Comparison of ENCODE assay signal across 11 mouse cellular contexts in genomic region chr1:134275616-134276464, GRCm38 (mm10). TPM values are rescaled to one million over a fixed set of nuclear protein-coding genes. Genes with fewer than 3 reads are reported as not detected.
DNase-seq lines count a peak whose midpoint lies in the region; ATAC-seq and TF ChIP-seq lines count a peak whose summit lies in the region.
"Had no signal": no experiment of that assay in that cellular context is flagged by ENCODE, and none has a peak within 500 bp of the region (broad histone marks: within the 10 kb centered on the region; RNA-seq: fewer than 3 reads in every experiment).

No protein-coding gene starts in this region.

- no peak for TF ChIP-seq CTCF in cerebellum, adult 2 months (IDR thresholded peaks at IDR 0.05; ENCODE audit: borderline replicate concordance, insufficient read depth, low read depth, low read length)
- TF ChIP-seq CTCF in thymus, adult 2 months (IDR thresholded peaks at IDR 0.05; ENCODE audit: borderline replicate concordance, control insufficient read depth, extremely low read depth, insufficient read depth, low read length, poor library complexity) = no peak

- H3K4me3 ChIP-seq in heart, embryonic 13.5 days = no peak overlapping the region
- no peak overlapping the region for H3K4me3 ChIP-seq in heart, embryonic 11.5 days (ENCODE audit: low read depth, low read length)
- no peak overlapping the region for H3K4me3 ChIP-seq in cerebellum, adult 2 months (replicated peaks; ENCODE audit: insufficient read depth, low read depth, low read length)
- no peak overlapping the region for H3K4me3 ChIP-seq in limb, embryonic 15.5 days
- no peak overlapping the region for H3K4me3 ChIP-seq in thymus, adult 2 months (ENCODE audit: control insufficient read depth, insufficient read depth, low read length)
- H3K4me3 ChIP-seq: limb, embryonic 12.5 days had no signal

- peaks cover 23% of the 10 kb centered on the region for H3K4me1 ChIP-seq in heart, embryonic 13.5 days
- peaks cover 12% of the 10 kb centered on the region for H3K4me1 ChIP-seq in heart, embryonic 11.5 days (ENCODE audit: control insufficient read depth, insufficient read depth, low read length)
- peaks cover 59% of the 10 kb centered on the region for H3K4me1 ChIP-seq in cerebellum, adult 2 months (ENCODE audit: control insufficient read depth, insufficient read depth, low read length)
- peaks cover 31% of the 10 kb centered on the region for H3K4me1 ChIP-seq in limb, embryonic 15.5 days
- no peaks in the 10 kb centered on the region for H3K4me1 ChIP-seq in thymus, adult 2 months (replicated peaks; ENCODE audit: control insufficient read depth, insufficient read depth, low read length)

- DNase-seq in cerebellum, adult 2 months = peak; percentile 89 to 90
- DNase-seq in kidney, adult 18-20 months = peak; percentile 59
- DNase-seq in thymus, adult 2 months = no peak
- DNase-seq in spleen, adult 18-20 months = no peak

- peak overlapping the region; percentile 26; the same call in 1 of the 2 replicates for H3K27ac ChIP-seq in heart, embryonic 13.5 days (replicated peaks)
- no peak overlapping the region for H3K27ac ChIP-seq in heart, embryonic 11.5 days (ENCODE audit: low read depth, low read length)
- H3K27ac ChIP-seq in cerebellum, adult 2 months (ENCODE audit: insufficient read depth, low read length) = peak overlapping the region; percentile 95
- H3K27ac ChIP-seq in limb, embryonic 15.5 days = 0 out of 2 replicates have a peak overlapping the region, but pooled peaks have one; percentile 7
- no peak overlapping the region for H3K27ac ChIP-seq in thymus, adult 2 months (ENCODE audit: control insufficient read depth, insufficient read depth, low read length)
- H3K27ac ChIP-seq: limb, embryonic 12.5 days had no signal

- no peak overlapping the region for H3K9ac ChIP-seq in heart, embryonic 13.5 days
- no peak overlapping the region for H3K9ac ChIP-seq in heart, embryonic 11.5 days (ENCODE audit: low read depth, low read length)
- no peak overlapping the region for H3K9ac ChIP-seq in limb, embryonic 15.5 days
- H3K9ac ChIP-seq: limb, embryonic 12.5 days had no signal

- WGBS in heart, embryonic 13.5 days = 58% methylated on average over 13 of the region's 13 CpGs
- WGBS in heart, embryonic 11.5 days (ENCODE audit: insufficient replicate concordance) = 61% methylated on average over 13 of the region's 13 CpGs
- WGBS in cerebellum, adult 2 months = 9% methylated on average over 13 of the region's 13 CpGs
- WGBS in limb, embryonic 15.5 days = 53% methylated on average over 13 of the region's 13 CpGs
- WGBS in thymus, adult 2 months = 92% methylated on average over 13 of the region's 13 CpGs

- no peak overlapping the region for H3K4me2 ChIP-seq in heart, embryonic 13.5 days
- H3K4me2 ChIP-seq in heart, embryonic 11.5 days = no peak overlapping the region
- no peak overlapping the region for H3K4me2 ChIP-seq in limb, embryonic 15.5 days
- H3K4me2 ChIP-seq: limb, embryonic 12.5 days had no signal

- no peaks in the 10 kb centered on the region for H3K36me3 ChIP-seq in heart, embryonic 13.5 days
- H3K36me3 ChIP-seq in heart, embryonic 11.5 days (ENCODE audit: control insufficient read depth, insufficient read depth, low read length) = no peaks in the 10 kb centered on the region
- H3K36me3 ChIP-seq in limb, embryonic 15.5 days = no peaks in the 10 kb centered on the region
- H3K36me3 ChIP-seq in thymus, adult 2 months (ENCODE audit: control insufficient read depth, insufficient read depth, low read length) = no peaks in the 10 kb centered on the region
- H3K36me3 ChIP-seq: G1E; limb, embryonic 12.5 days had no signal

- peak; percentile 22; the same call in 1 of the 2 replicates for TF ChIP-seq POLR2A in cerebellum, adult 2 months (IDR thresholded peaks at IDR 0.05; ENCODE audit: borderline replicate concordance, insufficient read depth, low read length)
- no peak for TF ChIP-seq POLR2A in thymus, adult 2 months (IDR thresholded peaks at IDR 0.05; ENCODE audit: control insufficient read depth, extremely low read depth, insufficient read depth, low read length, poor library complexity)

- no peak for ATAC-seq in heart, embryonic 13.5 days (ENCODE audit: extremely low read depth, insufficient number of reproducible peaks, low FRiP score, low TSS enrichment)
- ATAC-seq in heart, embryonic 11.5 days (replicated peaks; ENCODE audit: insufficient number of reproducible peaks, low FRiP score, low TSS enrichment) = no peak
- ATAC-seq in limb, embryonic 15.5 days (ENCODE audit: insufficient number of reproducible peaks, low FRiP score, low TSS enrichment, low read depth) = no peak
- ATAC-seq in erythroblast, adult 5-6 weeks (replicated peaks; ENCODE audit: low FRiP score, poor library complexity, severe bottlenecking) = no peak

- H3K9me3 ChIP-seq in heart, embryonic 13.5 days = no peaks in the 10 kb centered on the region
- H3K9me3 ChIP-seq in heart, embryonic 11.5 days (replicated peaks; ENCODE audit: control insufficient read depth, low read length) = no peaks in the 10 kb centered on the region
- H3K9me3 ChIP-seq in limb, embryonic 15.5 days = no peaks in the 10 kb centered on the region
- H3K9me3 ChIP-seq: G1E; limb, embryonic 12.5 days had no signal

- no peaks in the 10 kb centered on the region for H3K27me3 ChIP-seq in heart, embryonic 13.5 days (replicated peaks)
- H3K27me3 ChIP-seq in heart, embryonic 11.5 days (ENCODE audit: control insufficient read depth, insufficient read depth, low read length) = no peaks in the 10 kb centered on the region
- no peaks in the 10 kb centered on the region for H3K27me3 ChIP-seq in cerebellum, adult 2 months (ENCODE audit: control insufficient read depth, insufficient read depth, low read length)
- no peaks in the 10 kb centered on the region for H3K27me3 ChIP-seq in limb, embryonic 15.5 days
- no peaks in the 10 kb centered on the region for H3K27me3 ChIP-seq in thymus, adult 2 months (ENCODE audit: control insufficient read depth, insufficient read depth, low read length)
- H3K27me3 ChIP-seq: limb, embryonic 12.5 days had no signal

RNA-seq across cellular contexts. Expression of gene Myog, which starts 13.9 kb away (rescaled TPM):
- 1.5 and 3.5 TPM in 2 replicates for polyA plus RNA-seq in heart, embryonic 13.5 days (2015; fragmentation: Nextera tagmentation; extraction: Ambion mirVana)
- polyA plus RNA-seq in heart, embryonic 11.5 days (2014; fragmentation: Nextera tagmentation; extraction: Ambion mirVana) = 3.7 and 4.2 TPM in 2 replicates
- polyA plus RNA-seq in cerebellum, adult 2 months (2012; rRNA removed) = 0.06 TPM in 1 of 2 replicates, not detected in the other
- 117 and 227 TPM in 2 replicates for polyA plus RNA-seq in limb, embryonic 15.5 days (2015; fragmentation: Nextera tagmentation; extraction: Ambion mirVana)
- polyA plus RNA-seq in thymus, adult 2 months (2012; rRNA removed) = 0.34 and 0.43 TPM in 2 replicates
- not detected in 2 replicates for total RNA-seq in erythroblast, adult 5-6 weeks (2015; ENCODE audit: low replicate concordance)
- not detected in 2 replicates for total RNA-seq in erythroblast, adult 5-6 weeks (2017; ENCODE audit: low replicate concordance)
- total RNA-seq: G1E; granulocyte monocyte progenitor cell, adult 5-6 weeks had no signal
- polyA plus RNA-seq: G1E had no signal

RNA-seq across cellular contexts. Expression of gene Adora1, which starts 40.6 kb away (rescaled TPM):
- polyA plus RNA-seq in heart, embryonic 13.5 days (2015; fragmentation: Nextera tagmentation; extraction: Ambion mirVana) = 8.3 and 9.0 TPM in 2 replicates
- polyA plus RNA-seq in heart, embryonic 11.5 days (2014; fragmentation: Nextera tagmentation; extraction: Ambion mirVana) = 4.4 and 6.7 TPM in 2 replicates
- 154 and 160 TPM in 2 replicates for polyA plus RNA-seq in cerebellum, adult 2 months (2012; rRNA removed)
- 1.8 and 2.0 TPM in 2 replicates for polyA plus RNA-seq in limb, embryonic 15.5 days (2015; fragmentation: Nextera tagmentation; extraction: Ambion mirVana)
- 6.2 and 6.3 TPM in 2 replicates for polyA plus RNA-seq in thymus, adult 2 months (2012; rRNA removed)
- total RNA-seq in erythroblast, adult 5-6 weeks (2015; ENCODE audit: low replicate concordance) = not detected in 2 replicates
- total RNA-seq in erythroblast, adult 5-6 weeks (2017; ENCODE audit: low replicate concordance) = not detected in 2 replicates
- total RNA-seq: granulocyte monocyte progenitor cell, adult 5-6 weeks had no signal
- polyA plus RNA-seq: G1E had no signal

RNA-seq across cellular contexts. Expression of gene Ppfia4, which starts 56.9 kb away (rescaled TPM):
- 10.9 and 12.6 TPM in 2 replicates for polyA plus RNA-seq in heart, embryonic 13.5 days (2015; fragmentation: Nextera tagmentation; extraction: Ambion mirVana)
- polyA plus RNA-seq in heart, embryonic 11.5 days (2014; fragmentation: Nextera tagmentation; extraction: Ambion mirVana) = 9.4 and 9.7 TPM in 2 replicates
- polyA plus RNA-seq in cerebellum, adult 2 months (2012; rRNA removed) = 192 and 220 TPM in 2 replicates
- polyA plus RNA-seq in limb, embryonic 15.5 days (2015; fragmentation: Nextera tagmentation; extraction: Ambion mirVana) = 7.5 and 11.1 TPM in 2 replicates
- polyA plus RNA-seq in thymus, adult 2 months (2012; rRNA removed) = 13.6 and 17.2 TPM in 2 replicates
- 2.1 and 4.2 TPM in 2 replicates for total RNA-seq in erythroblast, adult 5-6 weeks (2015; ENCODE audit: low replicate concordance)
- total RNA-seq in erythroblast, adult 5-6 weeks (2017; ENCODE audit: low replicate concordance) = 2.8 and 3.8 TPM in 2 replicates

Comparison
In these comparisons a context has a peak if more than half of its experiments do, and no peak if none do; other contexts are left out.
1. H3K27ac ChIP-seq: peak in heart, embryonic 13.5 days (single experiment), cerebellum, adult 2 months (single experiment) and limb, embryonic 15.5 days (single experiment); none in heart, embryonic 11.5 days (single experiment) and thymus, adult 2 months (single experiment).
2. DNase-seq: peak in cerebellum, adult 2 months (2 of 2) and kidney, adult 18-20 months (single experiment); none in thymus, adult 2 months (single experiment) and spleen, adult 18-20 months (0 of 2).
3. RNA of gene Myog, which starts 13.9 kb away (polyA plus RNA-seq): 117 to 227 TPM in limb, embryonic 15.5 days; 3.7 to 4.2 TPM in heart, embryonic 11.5 days, 1.5 to 3.5 TPM in heart, embryonic 13.5 days, 0.34 to 0.43 TPM in thymus, adult 2 months and 0.06 TPM in cerebellum, adult 2 months; every median in the first group is over 10 times any median in the second.
4. RNA of gene Adora1, which starts 40.6 kb away (polyA plus RNA-seq): 154 to 160 TPM in cerebellum, adult 2 months; 8.3 to 9.0 TPM in heart, embryonic 13.5 days, 6.2 to 6.3 TPM in thymus, adult 2 months, 4.4 to 6.7 TPM in heart, embryonic 11.5 days and 1.8 to 2.0 TPM in limb, embryonic 15.5 days; every median in the first group is over 10 times any median in the second.
5. RNA of gene Ppfia4, which starts 56.9 kb away (polyA plus RNA-seq): 192 to 220 TPM in cerebellum, adult 2 months; 13.6 to 17.2 TPM in thymus, adult 2 months, 10.9 to 12.6 TPM in heart, embryonic 13.5 days, 9.4 to 9.7 TPM in heart, embryonic 11.5 days and 7.5 to 11.1 TPM in limb, embryonic 15.5 days; every median in the first group is over 10 times any median in the second.